In genomic region chrX:11808911-11809310, GRCm38 (mm10) we compare ENCODE assay signal across 22 mouse cellular contexts.
A peak's percentile ranks its signal among the peaks of the same experiment; 100 is the strongest.
DNase-seq lines count a peak whose midpoint lies in the region; ATAC-seq and TF ChIP-seq lines count a peak whose summit lies in the region.
"Had no signal": no experiment of that assay in that cellular context is flagged by ENCODE, and none has a peak within 500 bp of the region (broad histone marks: within the 10 kb centered on the region; RNA-seq: fewer than 3 reads in every experiment).

No protein-coding gene starts in this region.

- no peak overlapping the region for H3K9ac ChIP-seq in embryonic facial prominence, embryonic 14.5 days (ENCODE audit: low read depth, low read length)
- H3K9ac ChIP-seq in limb, embryonic 15.5 days, result no peak overlapping the region
- H3K9ac ChIP-seq in stomach, postnatal 0 days (ENCODE audit: low read length), result no peak overlapping the region
- H3K9ac ChIP-seq: embryonic facial prominence, embryonic 15.5 days; forebrain, postnatal 0 days; hindbrain, embryonic 12.5 days; hindbrain, embryonic 15.5 days had no signal

- TF ChIP-seq CTCF in stomach, postnatal 0 days (IDR thresholded peaks at IDR 0.05; ENCODE audit: low read depth), result no peak

- no peak overlapping the region for H3K4me3 ChIP-seq in embryonic facial prominence, embryonic 14.5 days (ENCODE audit: low read depth, low read length)
- no peak overlapping the region for H3K4me3 ChIP-seq in embryonic facial prominence, embryonic 10.5 days
- H3K4me3 ChIP-seq in limb, embryonic 15.5 days, result no peak overlapping the region
- H3K4me3 ChIP-seq in limb, embryonic 10.5 days, result no peak overlapping the region
- no peak overlapping the region for H3K4me3 ChIP-seq in stomach, postnatal 0 days (ENCODE audit: low read depth, low read length)
- H3K4me3 ChIP-seq: embryonic facial prominence, embryonic 15.5 days; hindbrain, embryonic 12.5 days; hindbrain, embryonic 15.5 days had no signal

- peak; percentile 27 for DNase-seq in embryonic facial prominence, embryonic 14.5 days (ENCODE audit: low spot score)
- DNase-seq in embryonic facial prominence, embryonic 10.5 days (ENCODE audit: low spot score), result no peak
- no peak for DNase-seq in limb, embryonic 10.5 days (ENCODE audit: low spot score)
- DNase-seq in gastrocnemius, postnatal 25 days, result peak; percentile 51
- no peak for DNase-seq in stomach, postnatal 0 days (ENCODE audit: low spot score)
- DNase-seq: adrenal gland, adult 2 months; adrenal gland, postnatal 25 days; cerebellum, adult 11-12 months; cerebellum, adult 8-10 months; cerebellum, postnatal 10 days; cerebellum, postnatal 36 days; embryo, embryonic 11 days; forebrain, postnatal 0 days; heart, adult 11 months had no signal

- H3K9me3 ChIP-seq in embryonic facial prominence, embryonic 14.5 days (ENCODE audit: control insufficient read depth, low read length), result no peaks in the 10 kb centered on the region
- H3K9me3 ChIP-seq in embryonic facial prominence, embryonic 10.5 days, result no peaks in the 10 kb centered on the region
- H3K9me3 ChIP-seq in limb, embryonic 15.5 days, result no peaks in the 10 kb centered on the region
- H3K9me3 ChIP-seq in limb, embryonic 10.5 days (replicated peaks), result no peaks in the 10 kb centered on the region
- no peaks in the 10 kb centered on the region for H3K9me3 ChIP-seq in stomach, postnatal 0 days (ENCODE audit: control insufficient read depth, low read length)
- H3K9me3 ChIP-seq: embryonic facial prominence, embryonic 15.5 days; hindbrain, embryonic 12.5 days; hindbrain, embryonic 15.5 days had no signal

- H3K27ac ChIP-seq in embryonic facial prominence, embryonic 14.5 days (replicated peaks; ENCODE audit: low read depth, low read length), result no peak overlapping the region
- no peak overlapping the region for H3K27ac ChIP-seq in embryonic facial prominence, embryonic 10.5 days (replicated peaks)
- no peak overlapping the region for H3K27ac ChIP-seq in limb, embryonic 15.5 days
- no peak overlapping the region for H3K27ac ChIP-seq in limb, embryonic 10.5 days
- no peak overlapping the region; the same call in 1 of the 2 replicates for H3K27ac ChIP-seq in stomach, postnatal 0 days (replicated peaks)
- H3K27ac ChIP-seq: embryonic facial prominence, embryonic 15.5 days; hindbrain, embryonic 12.5 days; hindbrain, embryonic 15.5 days had no signal

- H3K27me3 ChIP-seq in embryonic facial prominence, embryonic 14.5 days (replicated peaks; ENCODE audit: control insufficient read depth, insufficient read depth, low read length), result peaks cover 39% of the 10 kb centered on the region
- H3K27me3 ChIP-seq in embryonic facial prominence, embryonic 10.5 days (replicated peaks; ENCODE audit: low read depth, poor library complexity, severe bottlenecking), result peaks cover 93% of the 10 kb centered on the region
- H3K27me3 ChIP-seq in limb, embryonic 15.5 days, result peaks cover 66% of the 10 kb centered on the region
- H3K27me3 ChIP-seq in limb, embryonic 10.5 days (ENCODE audit: low read depth, poor library complexity, severe bottlenecking), result peaks cover 98% of the 10 kb centered on the region
- H3K27me3 ChIP-seq in stomach, postnatal 0 days (ENCODE audit: control insufficient read depth, insufficient read depth, low read length), result no peaks in the 10 kb centered on the region

- no peak overlapping the region for H3K4me2 ChIP-seq in embryonic facial prominence, embryonic 14.5 days (ENCODE audit: low read depth, low read length)
- H3K4me2 ChIP-seq in limb, embryonic 15.5 days, result no peak overlapping the region
- H3K4me2 ChIP-seq in stomach, postnatal 0 days (replicated peaks; ENCODE audit: low read depth), result no peak overlapping the region
- H3K4me2 ChIP-seq: embryonic facial prominence, embryonic 15.5 days; heart, embryonic 11.5 days; hindbrain, embryonic 12.5 days; hindbrain, embryonic 15.5 days had no signal

- TF ChIP-seq EP300 in stomach, postnatal 0 days (optimal IDR thresholded peaks at IDR 0.05), result no peak

- no peaks in the 10 kb centered on the region for H3K4me1 ChIP-seq in embryonic facial prominence, embryonic 14.5 days (ENCODE audit: control insufficient read depth, insufficient read depth, low read length)
- peaks cover 17% of the 10 kb centered on the region for H3K4me1 ChIP-seq in embryonic facial prominence, embryonic 10.5 days
- peaks cover 17% of the 10 kb centered on the region for H3K4me1 ChIP-seq in limb, embryonic 15.5 days
- H3K4me1 ChIP-seq in limb, embryonic 10.5 days, result peaks cover 29% of the 10 kb centered on the region
- H3K4me1 ChIP-seq in stomach, postnatal 0 days (replicated peaks; ENCODE audit: control insufficient read depth, insufficient read depth), result no peaks in the 10 kb centered on the region

- no peaks in the 10 kb centered on the region for H3K36me3 ChIP-seq in embryonic facial prominence, embryonic 14.5 days (ENCODE audit: control insufficient read depth, insufficient read depth, low read length)
- no peaks in the 10 kb centered on the region for H3K36me3 ChIP-seq in embryonic facial prominence, embryonic 10.5 days (replicated peaks)
- H3K36me3 ChIP-seq in limb, embryonic 15.5 days, result no peaks in the 10 kb centered on the region
- no peaks in the 10 kb centered on the region for H3K36me3 ChIP-seq in limb, embryonic 10.5 days
- H3K36me3 ChIP-seq in stomach, postnatal 0 days (ENCODE audit: control insufficient read depth, insufficient read depth, low read length), result no peaks in the 10 kb centered on the region
- H3K36me3 ChIP-seq: embryonic facial prominence, embryonic 15.5 days; hindbrain, embryonic 12.5 days; hindbrain, embryonic 15.5 days had no signal

- WGBS in embryonic facial prominence, embryonic 14.5 days, result 40% methylated on average over 8 of the region's 8 CpGs
- 64% methylated on average over 8 of the region's 8 CpGs for WGBS in embryonic facial prominence, embryonic 10.5 days
- 48% methylated on average over 8 of the region's 8 CpGs for WGBS in limb, embryonic 15.5 days
- 75% methylated on average over 8 of the region's 8 CpGs for WGBS in limb, embryonic 10.5 days
- 62% methylated on average over 8 of the region's 8 CpGs for WGBS in stomach, postnatal 0 days

- ATAC-seq in embryonic facial prominence, embryonic 14.5 days (ENCODE audit: low read depth), result no peak
- 0 out of 2 replicates have a peak, but pooled peaks have one; percentile 14 for ATAC-seq in limb, embryonic 15.5 days (ENCODE audit: insufficient number of reproducible peaks, low FRiP score, low TSS enrichment, low read depth)
- ATAC-seq in stomach, postnatal 0 days (ENCODE audit: low FRiP score, low TSS enrichment), result no peak
- ATAC-seq: forebrain, embryonic 14.5 days; forebrain, postnatal 0 days; intestine, postnatal 0 days; Patski had no signal

Comparison
In these comparisons a context has a peak if more than half of its experiments do, and no peak if none do; other contexts are left out.
1. DNase-seq: peak in embryonic facial prominence, embryonic 14.5 days (single experiment) and gastrocnemius, postnatal 25 days (single experiment); none in embryonic facial prominence, embryonic 10.5 days (single experiment), limb, embryonic 10.5 days (single experiment) and stomach, postnatal 0 days (single experiment).